Comparison of ENCODE assay signal across 9 mouse cellular contexts in genomic region chr2:144164102-144164501, GRCm38 (mm10).
DNase-seq lines count a peak whose midpoint lies in the region; ATAC-seq and TF ChIP-seq lines count a peak whose summit lies in the region.
"Had no signal": no experiment of that assay in that cellular context is flagged by ENCODE, and none has a peak within 500 bp of the region (broad histone marks: within the 10 kb centered on the region; RNA-seq: fewer than 3 reads in every experiment).

No protein-coding gene starts in this region.

- no peak for TF ChIP-seq CTCF in testis, adult 2 months (IDR thresholded peaks at IDR 0.05; ENCODE audit: control insufficient read depth, insufficient read depth, insufficient replicate concordance, low read depth, low read length)

- H3K9me3 ChIP-seq in embryonic facial prominence, embryonic 13.5 days = no peaks in the 10 kb centered on the region
- H3K9me3 ChIP-seq in heart, embryonic 15.5 days (replicated peaks) = no peaks in the 10 kb centered on the region

- peak overlapping the region; percentile 68 for H3K4me2 ChIP-seq in embryonic facial prominence, embryonic 13.5 days
- H3K4me2 ChIP-seq in heart, embryonic 15.5 days = peak overlapping the region; percentile 71

- peak overlapping the region; percentile 64 for H3K4me3 ChIP-seq in embryonic facial prominence, embryonic 13.5 days
- peak overlapping the region; percentile 74 for H3K4me3 ChIP-seq in heart, embryonic 15.5 days
- no peak overlapping the region for H3K4me3 ChIP-seq in testis, adult 2 months (ENCODE audit: control insufficient read depth, low read depth, low read length)

- H3K27me3 ChIP-seq in embryonic facial prominence, embryonic 13.5 days = no peaks in the 10 kb centered on the region
- H3K27me3 ChIP-seq in heart, embryonic 15.5 days = no peaks in the 10 kb centered on the region
- H3K27me3 ChIP-seq in testis, adult 2 months (ENCODE audit: control insufficient read depth, insufficient read depth, low read length) = no peaks in the 10 kb centered on the region
- H3K27me3 ChIP-seq: Patski had no signal

- 6% methylated on average over 8 of the region's 8 CpGs for WGBS in embryonic facial prominence, embryonic 13.5 days
- 18% methylated on average over 8 of the region's 8 CpGs for WGBS in heart, embryonic 15.5 days

- no peak for TF ChIP-seq POLR2A in testis, adult 2 months (IDR thresholded peaks at IDR 0.05; ENCODE audit: control insufficient read depth, low read depth, low read length)

- H3K27ac ChIP-seq in embryonic facial prominence, embryonic 13.5 days = peak overlapping the region; percentile 97
- peak overlapping the region; percentile 97 for H3K27ac ChIP-seq in heart, embryonic 15.5 days
- H3K27ac ChIP-seq in testis, adult 2 months (ENCODE audit: control insufficient read depth, insufficient read depth, low read depth, low read length) = peak overlapping the region; percentile 56; the same call in 1 of the 2 replicates

- peak; percentile 23 to 34 for DNase-seq in layer of hippocampus, adult 8-10 months (ENCODE audit: low spot score in 2 of 2)
- no peak for DNase-seq in layer of hippocampus, postnatal 25 days (ENCODE audit: extremely low spot score in 1 of 2, low spot score in 1 of 2)
- DNase-seq in kidney, postnatal 36 days = peak; percentile 46 to 56
- peak; percentile 44 for DNase-seq in lung, postnatal 36 days

- peak overlapping the region; percentile 58; the same call in 1 of the 2 replicates for H3K9ac ChIP-seq in embryonic facial prominence, embryonic 13.5 days
- no peak overlapping the region for H3K9ac ChIP-seq in heart, embryonic 15.5 days

- no peak for ATAC-seq in embryonic facial prominence, embryonic 13.5 days (ENCODE audit: insufficient number of reproducible peaks, insufficient read depth, low FRiP score, low TSS enrichment, low read depth)
- ATAC-seq in heart, embryonic 15.5 days (replicated peaks; ENCODE audit: insufficient number of reproducible peaks, insufficient read depth, low FRiP score, low read depth) = no peak
- ATAC-seq in megakaryocyte-erythroid progenitor cell, adult 5-6 weeks (replicated peaks; ENCODE audit: low FRiP score, low TSS enrichment, poor library complexity, severe bottlenecking) = no peak
- ATAC-seq: Patski had no signal

- H3K4me1 ChIP-seq in embryonic facial prominence, embryonic 13.5 days = peaks cover 67% of the 10 kb centered on the region
- peaks cover 31% of the 10 kb centered on the region for H3K4me1 ChIP-seq in heart, embryonic 15.5 days (replicated peaks)
- peaks cover 6% of the 10 kb centered on the region for H3K4me1 ChIP-seq in testis, adult 2 months (ENCODE audit: control insufficient read depth, insufficient read depth, low read length)

- no peaks in the 10 kb centered on the region for H3K36me3 ChIP-seq in embryonic facial prominence, embryonic 13.5 days
- H3K36me3 ChIP-seq in heart, embryonic 15.5 days = no peaks in the 10 kb centered on the region
- H3K36me3 ChIP-seq in testis, adult 2 months (ENCODE audit: control insufficient read depth, insufficient read depth, low read length) = no peaks in the 10 kb centered on the region

Comparison
In these comparisons a context has a peak if more than half of its experiments do, and no peak if none do; other contexts are left out.
1. DNase-seq: peak in layer of hippocampus, adult 8-10 months (2 of 2), kidney, postnatal 36 days (2 of 2) and lung, postnatal 36 days (single experiment); none in layer of hippocampus, postnatal 25 days (0 of 2).
2. Peak in every context shown above with its lines, with median percentiles within 50 percentile points of each other: H3K27ac ChIP-seq.